Mouse (Mus musculus) midbrain, embryonic 15.5 days (tissue): ENCODE measurements around the gene Nelfe. TPM values are rescaled to one million over a fixed set of nuclear protein-coding genes. Genes with fewer than 3 reads are reported as not detected.
"Not testable (repeated sequence)": the region's sequence is repeated elsewhere in the genome, so short reads cannot be mapped to it uniquely, and the experiment has no call there.

ENCODE experiments used
- ATAC-seq: fragments of 200-750 bp; cut with Nextera tagmentation; replicated peaks from 2 replicates; pipeline ENCODE4 v1.8.0; 2017; ENCODE audit warnings: moderate TSS enrichment
- H3K27ac ChIP-seq: fragments of 300-500 bp; sonication (generic); 2 replicates; pipeline ENCODE4 v1.5.1; 2015; ENCODE audit warnings: mild to moderate bottlenecking, inconsistent platforms
- H3K27me3 ChIP-seq: fragments of 300-500 bp; sonication (generic); replicated peaks from 2 replicates; pipeline ENCODE4 v1.6.1; 2015; ENCODE audit warnings: inconsistent platforms
- H3K36me3 ChIP-seq: fragments of 300-500 bp; sonication (generic); replicated peaks from 2 replicates; pipeline ENCODE4 v1.6.1; 2015; ENCODE audit warnings: inconsistent platforms
- H3K4me1 ChIP-seq: fragments of 300-500 bp; sonication (generic); 2 replicates; pipeline ENCODE4 v1.6.1; 2015; ENCODE audit warnings: inconsistent platforms
- H3K4me2 ChIP-seq: fragments of 300-500 bp; sonication (generic); 2 replicates; pipeline ENCODE4 v1.6.1; 2015; ENCODE audit warnings: inconsistent platforms, mild to moderate bottlenecking, moderate library complexity
- H3K4me3 ChIP-seq: fragments of 300-500 bp; sonication (generic); 2 replicates; pipeline ENCODE4 v1.5.1; 2015; ENCODE audit warnings: mild to moderate bottlenecking, inconsistent platforms
- H3K9ac ChIP-seq: fragments of 300-500 bp; sonication (generic); 2 replicates; pipeline ENCODE4 v1.6.1; 2015; ENCODE audit warnings: mild to moderate bottlenecking, inconsistent platforms
- H3K9me3 ChIP-seq: fragments of 300-500 bp; sonication (generic); 2 replicates; pipeline ENCODE4 v1.6.1; 2016; ENCODE audit warnings: inconsistent platforms
- WGBS: fragments of 180-500 bp; shearing (Covaris S2); methylation state at CpG from one replicate; pipeline ENCODE4 v1.1.7; 2015; ENCODE audit warnings: mixed read lengths; 5-methylcytosine and 5-hydroxymethylcytosine counted together
- microRNA-seq: library from miRNA; unstranded; fragments of <30 nt; microRNA quantifications from one replicate; pipeline ENCODE4, GENCODE M21; 2016
- polyA plus RNA-seq: library from polyadenylated mRNA; unstranded; fragments of >200 nt; fragmentation: Nextera tagmentation; extraction: Ambion mirVana; gene quantifications from 2 replicates; pipeline ENCODE4 v1.2.1, GENCODE M21; 2015

Nelfe gene
- polyA plus RNA-seq, 1 experiment from 2014 or later: 76.3 TPM

- H3K4me2 ChIP-seq: peak overlapping the region; percentile 91
- H3K4me1 ChIP-seq: peaks cover 56% of the 10 kb centered on the region
- 21% methylated on average over 10 of the region's 10 CpGs for WGBS
- peak overlapping the region; percentile 93 for H3K4me3 ChIP-seq
- H3K36me3 ChIP-seq: 0 out of 2 replicates have a peak, but pooled peaks cover 3% of the 10 kb centered on the region
- H3K27ac ChIP-seq: peak overlapping the region; percentile 97
- ATAC-seq: no peak
- H3K9ac ChIP-seq: peak overlapping the region; percentile 97
- no peaks in the 10 kb centered on the region for H3K27me3 ChIP-seq
- H3K9me3 ChIP-seq: no peaks in the 10 kb centered on the region
Measured at GRCm38 (mm10) chr17:34897373-34898159, 47.4 kb downstream of the Nelfe start.

GRCm38 (mm10) chr17:34898160-34898586, 48.0 kb downstream of the Nelfe start, which contains the start of the genes C2 and Ehmt2:
C2 (minus strand) TSS chr17:34898265.
Ehmt2 (plus strand) TSS chr17:34898469.
- ATAC-seq: peak; percentile 16
- H3K4me3 ChIP-seq: peak within 1 kb of the TSS; percentile 93
- H3K4me2 ChIP-seq: peak within 1 kb of the TSS; percentile 91
- peaks cover 56% of the 10 kb centered on the region for H3K4me1 ChIP-seq
- no peaks in the 10 kb centered on the region for H3K27me3 ChIP-seq
- no peaks in the 10 kb centered on the region for H3K9me3 ChIP-seq
- H3K9ac ChIP-seq: peak within 1 kb of the TSS; percentile 97
- H3K36me3 ChIP-seq: 0 out of 2 replicates have a peak, but pooled peaks cover 3% of the 10 kb centered on the region
- under 1% methylated on average over 22 of the region's 44 CpGs for WGBS
- peak within 1 kb of the TSS; percentile 97 for H3K27ac ChIP-seq

GRCm38 (mm10) chr17:34898706-34899052, 48.5 kb downstream of the Nelfe start:
- Histone ChIP-seq H3K9ac (peak overlapping the region; percentile 97), H3K27me3 (no peaks in the 10 kb centered on the region), H3K4me2 (peak overlapping the region; percentile 91), H3K4me1 (peaks cover 51% of the 10 kb centered on the region), H3K9me3 (no peaks in the 10 kb centered on the region), H3K27ac (peak overlapping the region; percentile 97), H3K4me3 (peak overlapping the region; percentile 93), H3K36me3 (0 out of 2 replicates have a peak, but pooled peaks cover 3% of the 10 kb centered on the region)
- 7% methylated on average over 3 of the region's 47 CpGs for WGBS
- ATAC-seq: no peak

GRCm38 (mm10) chr17:34899053-34899889, 49.1 kb downstream of the Nelfe start:
- Histone ChIP-seq H3K4me2 (peak overlapping the region; percentile 91), H3K36me3 (0 out of 2 replicates have a peak, but pooled peaks cover 3% of the 10 kb centered on the region), H3K9me3 (no peaks in the 10 kb centered on the region), H3K27ac (peak overlapping the region; percentile 97), H3K9ac (peak overlapping the region; percentile 97), H3K4me3 (peak overlapping the region; percentile 93), H3K27me3 (no peaks in the 10 kb centered on the region), H3K4me1 (peaks cover 48% of the 10 kb centered on the region)
- under 1% methylated on average over 36 of the region's 45 CpGs for whole genome bisulfite sequencing
- ATAC-seq: no peak

- Histone ChIP-seq H3K4me2 (peak overlapping the region; percentile 91), H3K27me3 (no peaks in the 10 kb centered on the region), H3K4me3 (peak overlapping the region; percentile 93), H3K36me3 (peaks cover 7% of the 10 kb centered on the region), H3K9ac (peak overlapping the region; percentile 97), H3K4me1 (peaks cover 48% of the 10 kb centered on the region), H3K9me3 (no peaks in the 10 kb centered on the region), H3K27ac (peak overlapping the region; percentile 97; the same call in 1 of the 2 replicates)
- ATAC-seq: no peak
- 3% methylated on average over 5 of the region's 5 CpGs for WGBS
Measured at GRCm38 (mm10) chr17:34899890-34900243, 49.7 kb downstream of the Nelfe start.

GRCm38 (mm10) chr17:34900826-34901225, 50.6 kb downstream of the Nelfe start:
- not testable (repeated sequence) for H3K9me3 ChIP-seq, H3K27ac ChIP-seq, H3K9ac ChIP-seq, H3K27me3 ChIP-seq, ATAC-seq
- Histone ChIP-seq H3K4me1 (peaks cover 42% of the 10 kb centered on the region), H3K4me2 (peak overlapping the region; percentile 91; the same call in 1 of the 2 replicates), H3K36me3 (peaks cover 17% of the 10 kb centered on the region), H3K4me3 (peak overlapping the region; percentile 93; the same call in 1 of the 2 replicates)

GRCm38 (mm10) chr17:34901948-34902347, 51.8 kb downstream of the Nelfe start:
- 91% methylated on average over 9 of the region's 10 CpGs for WGBS
- peaks cover 31% of the 10 kb centered on the region for H3K4me1 ChIP-seq
- not testable (repeated sequence) for H3K9me3 ChIP-seq, H3K27ac ChIP-seq, H3K4me3 ChIP-seq, ATAC-seq, H3K4me2 ChIP-seq, H3K9ac ChIP-seq, H3K27me3 ChIP-seq
- peaks cover 25% of the 10 kb centered on the region for H3K36me3 ChIP-seq

GRCm38 (mm10) chr17:34902895-34903294, 52.7 kb downstream of the Nelfe start:
- Histone ChIP-seq H3K9me3 (no peaks in the 10 kb centered on the region), H3K36me3 (peaks cover 35% of the 10 kb centered on the region), H3K4me1 (peaks cover 21% of the 10 kb centered on the region), H3K4me3 (no peak overlapping the region), H3K4me2 (no peak overlapping the region), H3K9ac (no peak overlapping the region), H3K27me3 (no peaks in the 10 kb centered on the region), H3K27ac (no peak overlapping the region)
- WGBS: 91% methylated on average over 9 of the region's 9 CpGs
- ATAC-seq: no peak

Small RNA genes lying within 50 kb of the gene (microRNA-seq; reads per million reads assigned to microRNA genes)
- 0.55 reads per million for gene Mir6970
- 4.2 reads per million, percentile 21 among the genes with 10 or more reads in this experiment for gene Mir6971
- gene Mir6972: not detected

Other genes starting within 250 kb of the Nelfe start
- 306 and 313 TPM in 2 replicates for gene Rnf5, start 246.7 kb upstream of the Nelfe start, polyA plus RNA-seq
- 128 and 130 TPM in 2 replicates for gene Agpat1, start 246.1 kb upstream of the Nelfe start, polyA plus RNA-seq
- gene Egfl8, start 234.4 kb upstream of the Nelfe start, polyA plus RNA-seq: 9.2 and 10.3 TPM in 2 replicates
- gene Ppt2, start 221.9 kb upstream of the Nelfe start, polyA plus RNA-seq: 20.0 and 20.9 TPM in 2 replicates
- gene Prrt1, start 220.9 kb upstream of the Nelfe start, polyA plus RNA-seq: 10.7 and 10.8 TPM in 2 replicates
- gene Fkbpl, start 205.6 kb upstream of the Nelfe start, polyA plus RNA-seq: 14.6 and 16.0 TPM in 2 replicates
- gene Atf6b, start 203.2 kb upstream of the Nelfe start, polyA plus RNA-seq: 123 and 125 TPM in 2 replicates
- 0.18 and 0.24 TPM in 2 replicates for gene Tnxb, start 179.9 kb upstream of the Nelfe start, polyA plus RNA-seq
- 0.22 TPM in 2 replicates for gene C4b, start 106.5 kb upstream of the Nelfe start, polyA plus RNA-seq
- not detected in 2 replicates for gene Cyp21a1, start 45.8 kb upstream of the Nelfe start, polyA plus RNA-seq
- 41.2 and 50.4 TPM in 2 replicates for gene Stk19, start 13.4 kb upstream of the Nelfe start, polyA plus RNA-seq
- gene Dxo, start 13.4 kb upstream of the Nelfe start, polyA plus RNA-seq: 75.0 and 79.1 TPM in 2 replicates
- 67.4 and 73.8 TPM in 2 replicates for gene Skiv2l, start 181 bp upstream of the Nelfe start, polyA plus RNA-seq
- 2.6 and 3.3 TPM in 2 replicates for gene Cfb, start 12.1 kb downstream of the Nelfe start, polyA plus RNA-seq
- gene Zbtb12, start 29.1 kb downstream of the Nelfe start, polyA plus RNA-seq: 17.4 and 17.5 TPM in 2 replicates
- gene Gm20547, start 31.7 kb downstream of the Nelfe start, polyA plus RNA-seq: 0.18 TPM in 1 of 2 replicates, not detected in the other
- 2.1 and 3.1 TPM in 2 replicates for gene C2, start 47.9 kb downstream of the Nelfe start, polyA plus RNA-seq
- gene Ehmt2, start 48.1 kb downstream of the Nelfe start, polyA plus RNA-seq: 113 and 119 TPM in 2 replicates
- gene Slc44a4, start 64.1 kb downstream of the Nelfe start, polyA plus RNA-seq: not detected in 2 replicates
- gene Neu1, start 80.9 kb downstream of the Nelfe start, polyA plus RNA-seq: 36.1 and 41.1 TPM in 2 replicates
- gene Hspa1b, start 108.8 kb downstream of the Nelfe start, polyA plus RNA-seq: 0.24 and 0.31 TPM in 2 replicates
- gene Gm20481, start 119.5 kb downstream of the Nelfe start, polyA plus RNA-seq: not detected in 2 replicates
- gene Hspa1a, start 121.8 kb downstream of the Nelfe start, polyA plus RNA-seq: 12.7 and 13.3 TPM in 2 replicates
- gene Hspa1l, start 122.3 kb downstream of the Nelfe start, polyA plus RNA-seq: 1.2 and 1.5 TPM in 2 replicates
- gene Lsm2, start 131.5 kb downstream of the Nelfe start, polyA plus RNA-seq: 103 and 111 TPM in 2 replicates
- gene Vars, start 150.6 kb downstream of the Nelfe start, polyA plus RNA-seq: 63.1 and 70.2 TPM in 2 replicates
- gene Vwa7, start 166.2 kb downstream of the Nelfe start, polyA plus RNA-seq: 0.06 and 0.15 TPM in 2 replicates
- 2.5 and 2.7 TPM in 2 replicates for gene Sapcd1, start 177.6 kb downstream of the Nelfe start, polyA plus RNA-seq
- gene Msh5, start 196.4 kb downstream of the Nelfe start, polyA plus RNA-seq: 1.6 and 3.3 TPM in 2 replicates
- 62.4 and 72.1 TPM in 2 replicates for gene Clic1, start 199.6 kb downstream of the Nelfe start, polyA plus RNA-seq
- gene Ddah2, start 208.6 kb downstream of the Nelfe start, polyA plus RNA-seq: 337 and 380 TPM in 2 replicates
- gene Ly6g6c, start 215.0 kb downstream of the Nelfe start, polyA plus RNA-seq: 0.31 TPM in 1 of 2 replicates, not detected in the other
- 0.21 and 0.43 TPM in 2 replicates for gene Mpig6b, start 215.8 kb downstream of the Nelfe start, polyA plus RNA-seq
- gene Ly6g6e, start 226.5 kb downstream of the Nelfe start, polyA plus RNA-seq: 0.21 and 0.32 TPM in 2 replicates
- gene Ly6g6d, start 227.7 kb downstream of the Nelfe start, polyA plus RNA-seq: 1.9 and 2.5 TPM in 2 replicates
- not detected in 2 replicates for gene Ly6g6f, start 235.2 kb downstream of the Nelfe start, polyA plus RNA-seq
- 105 and 113 TPM in 2 replicates for gene Abhd16a, start 238.9 kb downstream of the Nelfe start, polyA plus RNA-seq